Comparison of ENCODE assay signal across 9 mouse cellular contexts in genomic region chr3:84059261-84059660, GRCm38 (mm10). TPM values are rescaled to one million over a fixed set of nuclear protein-coding genes. Genes with fewer than 3 reads are reported as not detected.
DNase-seq lines count a peak whose midpoint lies in the region; ATAC-seq and TF ChIP-seq lines count a peak whose summit lies in the region.
"Had no signal": no experiment of that assay in that cellular context is flagged by ENCODE, and none has a peak within 500 bp of the region (broad histone marks: within the 10 kb centered on the region; RNA-seq: fewer than 3 reads in every experiment).

No protein-coding gene starts in this region.

- DNase-seq in heart, adult 11 months, result no peak
- no peak for DNase-seq in stomach, postnatal 0 days (ENCODE audit: low spot score)
- no peak for DNase-seq in cerebellum, adult 11 months
- no peak for DNase-seq in left cerebral cortex, adult 8-10 months (ENCODE audit: low spot score in 2 of 2)
- no peak for DNase-seq in liver

- no peak for TF ChIP-seq EP300 in stomach, postnatal 0 days (optimal IDR thresholded peaks at IDR 0.05)

- peak overlapping the region; percentile 77 for H3K27ac ChIP-seq in heart, embryonic 16.5 days (ENCODE audit: low read length)
- H3K27ac ChIP-seq in stomach, embryonic 14.5 days (ENCODE audit: low read length), result peak overlapping the region; percentile 63; the same call in 1 of the 2 replicates
- H3K27ac ChIP-seq in stomach, postnatal 0 days (replicated peaks), result no peak overlapping the region
- H3K27ac ChIP-seq in intestine, embryonic 16.5 days (ENCODE audit: low read length), result no peak overlapping the region
- H3K27ac ChIP-seq: left cerebral cortex, adult 2 months had no signal

- peak; percentile 65; the same call in 1 of the 2 replicates for ATAC-seq in heart, embryonic 16.5 days (replicated peaks; ENCODE audit: extremely low read depth, insufficient read depth, low FRiP score)
- peak; percentile 49; the same call in 1 of the 2 replicates for ATAC-seq in stomach, embryonic 14.5 days (ENCODE audit: insufficient number of reproducible peaks, insufficient read depth, low FRiP score, low read depth)
- ATAC-seq in stomach, postnatal 0 days (ENCODE audit: low FRiP score, low TSS enrichment), result no peak
- ATAC-seq in intestine, embryonic 16.5 days, result 0 out of 2 replicates have a peak, but pooled peaks have one; percentile 36

- TF ChIP-seq CTCF in stomach, postnatal 0 days (IDR thresholded peaks at IDR 0.05; ENCODE audit: low read depth), result no peak

- H3K36me3 ChIP-seq in heart, embryonic 16.5 days (ENCODE audit: control insufficient read depth, insufficient read depth), result no peaks in the 10 kb centered on the region
- no peaks in the 10 kb centered on the region for H3K36me3 ChIP-seq in stomach, embryonic 14.5 days (ENCODE audit: control insufficient read depth, insufficient read depth, low read length)
- H3K36me3 ChIP-seq in stomach, postnatal 0 days (ENCODE audit: control insufficient read depth, insufficient read depth, low read length), result no peaks in the 10 kb centered on the region
- H3K36me3 ChIP-seq in intestine, embryonic 16.5 days (ENCODE audit: control insufficient read depth, insufficient read depth, low read length), result no peaks in the 10 kb centered on the region

- peaks cover 4% of the 10 kb centered on the region; the same call in 1 of the 2 replicates for H3K9me3 ChIP-seq in heart, embryonic 16.5 days (replicated peaks; ENCODE audit: control insufficient read depth, low read length)
- no peaks in the 10 kb centered on the region for H3K9me3 ChIP-seq in stomach, embryonic 14.5 days (ENCODE audit: control insufficient read depth, low read depth, low read length)
- no peaks in the 10 kb centered on the region for H3K9me3 ChIP-seq in stomach, postnatal 0 days (ENCODE audit: control insufficient read depth, low read length)
- H3K9me3 ChIP-seq in intestine, embryonic 16.5 days (ENCODE audit: control insufficient read depth, low read length), result no peaks in the 10 kb centered on the region

- WGBS in heart, embryonic 16.5 days, result 48% methylated on average over 13 of the region's 13 CpGs
- 23% methylated on average over 13 of the region's 13 CpGs for WGBS in stomach, embryonic 14.5 days
- WGBS in stomach, postnatal 0 days, result 25% methylated on average over 13 of the region's 13 CpGs
- WGBS in intestine, embryonic 16.5 days, result 44% methylated on average over 13 of the region's 13 CpGs

- H3K4me1 ChIP-seq in heart, embryonic 16.5 days (ENCODE audit: control insufficient read depth, insufficient read depth, low read length), result peaks cover 22% of the 10 kb centered on the region
- peaks cover 8% of the 10 kb centered on the region; the same call in 1 of the 2 replicates for H3K4me1 ChIP-seq in stomach, embryonic 14.5 days (ENCODE audit: control insufficient read depth, insufficient read depth, low read length)
- no peaks in the 10 kb centered on the region for H3K4me1 ChIP-seq in stomach, postnatal 0 days (replicated peaks; ENCODE audit: control insufficient read depth, insufficient read depth)
- H3K4me1 ChIP-seq in intestine, embryonic 16.5 days (ENCODE audit: control insufficient read depth, insufficient read depth, low read length), result 0 out of 2 replicates have a peak, but pooled peaks cover 6% of the 10 kb centered on the region

- H3K27me3 ChIP-seq in heart, embryonic 16.5 days (ENCODE audit: control insufficient read depth, insufficient read depth, low read length), result no peaks in the 10 kb centered on the region
- no peaks in the 10 kb centered on the region for H3K27me3 ChIP-seq in stomach, embryonic 14.5 days (ENCODE audit: control insufficient read depth, insufficient read depth, low read length)
- no peaks in the 10 kb centered on the region for H3K27me3 ChIP-seq in stomach, postnatal 0 days (ENCODE audit: control insufficient read depth, insufficient read depth, low read length)
- H3K27me3 ChIP-seq in intestine, embryonic 16.5 days (replicated peaks; ENCODE audit: control insufficient read depth, insufficient read depth, low read length), result no peaks in the 10 kb centered on the region

- H3K4me2 ChIP-seq in heart, embryonic 16.5 days (ENCODE audit: low read depth, low read length), result peak overlapping the region; percentile 30; the same call in 1 of the 2 replicates
- 0 out of 2 replicates have a peak overlapping the region, but pooled peaks have one; percentile 10 for H3K4me2 ChIP-seq in stomach, embryonic 14.5 days (replicated peaks; ENCODE audit: low read depth, low read length)
- no peak overlapping the region for H3K4me2 ChIP-seq in stomach, postnatal 0 days (replicated peaks; ENCODE audit: low read depth)
- H3K4me2 ChIP-seq in intestine, embryonic 16.5 days (ENCODE audit: low read depth, low read length), result 0 out of 2 replicates have a peak overlapping the region, but pooled peaks have one; percentile 11

- H3K9ac ChIP-seq in heart, embryonic 16.5 days (ENCODE audit: low read length), result 0 out of 2 replicates have a peak overlapping the region, but pooled peaks have one; percentile 15
- no peak overlapping the region for H3K9ac ChIP-seq in stomach, embryonic 14.5 days (replicated peaks; ENCODE audit: low read depth, low read length)
- no peak overlapping the region for H3K9ac ChIP-seq in stomach, postnatal 0 days (ENCODE audit: low read length)
- H3K9ac ChIP-seq in intestine, embryonic 16.5 days (ENCODE audit: low read depth, low read length), result no peak overlapping the region

- no peak overlapping the region for H3K4me3 ChIP-seq in heart, embryonic 16.5 days (ENCODE audit: low read length)
- H3K4me3 ChIP-seq in stomach, embryonic 14.5 days (ENCODE audit: low read depth, low read length), result no peak overlapping the region
- H3K4me3 ChIP-seq in stomach, postnatal 0 days (ENCODE audit: low read depth, low read length), result no peak overlapping the region
- no peak overlapping the region for H3K4me3 ChIP-seq in intestine, embryonic 16.5 days (ENCODE audit: low read length)
- H3K4me3 ChIP-seq: left cerebral cortex, adult 2 months had no signal

RNA-seq across cellular contexts. Expression of gene Tmem131l, which starts 19.3 kb away (rescaled TPM):
- 35.5 and 47.8 TPM in 2 replicates for polyA plus RNA-seq in heart, embryonic 16.5 days (2015; fragmentation: Nextera tagmentation; extraction: Ambion mirVana)
- 65.2 and 74.6 TPM in 2 replicates for polyA plus RNA-seq in stomach, embryonic 14.5 days (2014; fragmentation: Nextera tagmentation; extraction: Ambion mirVana)
- 15.5 and 18.3 TPM in 2 replicates for polyA plus RNA-seq in stomach, postnatal 0 days (2015; fragmentation: Nextera tagmentation; extraction: Ambion mirVana)
- polyA plus RNA-seq in intestine, embryonic 16.5 days (2015; fragmentation: Nextera tagmentation; extraction: Ambion mirVana), result 18.2 and 19.8 TPM in 2 replicates
- total RNA-seq in left cerebral cortex, adult 8-10 months (2022), result 10 to 100 TPM; 17.5 to 23.7 (median 18.6) TPM

Comparison
In these comparisons a context has a peak if more than half of its experiments do, and no peak if none do; other contexts are left out.
1. H3K27ac ChIP-seq: peak in heart, embryonic 16.5 days (single experiment) and stomach, embryonic 14.5 days (single experiment); none in stomach, postnatal 0 days (single experiment) and intestine, embryonic 16.5 days (single experiment).